9 mouse cellular contexts compared by ENCODE assay signal in the genomic region with DNA sequence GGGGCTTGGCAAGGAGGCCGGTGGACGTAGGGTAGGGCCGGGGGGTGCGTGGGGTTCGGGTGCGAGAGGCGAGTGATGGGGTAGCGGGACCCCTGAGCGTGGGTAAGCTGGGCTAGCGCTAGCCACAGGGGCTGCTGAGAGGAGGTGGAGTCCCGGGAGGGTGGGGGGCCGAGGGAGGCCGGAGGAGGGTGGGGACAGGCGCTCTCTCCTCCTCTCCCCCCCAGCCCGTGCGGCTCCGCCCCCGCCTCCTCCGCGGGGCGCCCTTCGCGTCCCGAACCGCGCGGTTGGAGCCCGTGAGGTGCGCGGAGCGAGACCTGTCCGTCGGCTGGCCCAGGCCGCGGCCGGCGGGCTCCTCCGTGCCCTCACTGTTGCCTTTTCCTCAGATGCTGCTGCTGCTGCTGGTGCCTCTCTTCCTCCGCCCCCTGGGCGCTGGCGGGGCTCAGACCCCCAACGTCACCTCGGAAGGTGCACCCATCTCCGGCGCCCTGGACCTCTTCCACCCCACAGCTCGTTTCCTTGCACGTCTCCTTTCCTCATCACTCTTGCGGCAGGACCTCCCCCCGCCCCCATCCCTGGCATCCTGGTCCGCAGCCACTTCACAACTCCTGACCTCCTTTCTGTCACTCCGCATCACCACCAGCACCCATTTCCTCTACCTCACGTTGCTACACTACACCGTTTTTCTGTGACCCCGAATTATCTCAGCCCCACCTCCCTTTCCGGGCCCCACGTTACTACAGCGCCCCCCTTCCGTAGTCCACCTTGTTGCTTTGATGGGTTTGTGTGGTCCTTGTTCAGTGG. TPM values are rescaled to one million over a fixed set of nuclear protein-coding genes. Genes with fewer than 3 reads are reported as not detected.
DNase-seq lines count a peak whose midpoint lies in the region; ATAC-seq and TF ChIP-seq lines count a peak whose summit lies in the region.
"Had no signal": no experiment of that assay in that cellular context is flagged by ENCODE, and none has a peak within 500 bp of the region (broad histone marks: within the 10 kb centered on the region; RNA-seq: fewer than 3 reads in every experiment).

No protein-coding gene starts in this region.

- peak overlapping the region; percentile 92 for H3K4me2 ChIP-seq in embryonic facial prominence, embryonic 13.5 days
- peak overlapping the region; percentile 92 for H3K4me2 ChIP-seq in heart, embryonic 16.5 days (ENCODE audit: low read depth, low read length)
- H3K4me2 ChIP-seq in liver, postnatal 0 days (ENCODE audit: low read depth, low read length) = peak overlapping the region; percentile 90
- H3K4me2 ChIP-seq in neural tube, embryonic 14.5 days (ENCODE audit: low read depth, low read length) = peak overlapping the region; percentile 84

- peak overlapping the region; percentile 89 for H3K27ac ChIP-seq in embryonic facial prominence, embryonic 13.5 days
- peak overlapping the region; percentile 63 for H3K27ac ChIP-seq in heart, embryonic 16.5 days (ENCODE audit: low read length)
- no peak overlapping the region for H3K27ac ChIP-seq in liver, postnatal 0 days (ENCODE audit: low read depth)
- peak overlapping the region; percentile 94 for H3K27ac ChIP-seq in neural tube, embryonic 14.5 days (ENCODE audit: low read depth, low read length)

- WGBS in embryonic facial prominence, embryonic 13.5 days = under 1% methylated on average over 48 of the region's 58 CpGs
- under 1% methylated on average over 28 of the region's 58 CpGs for WGBS in heart, embryonic 16.5 days
- 2% methylated on average over 40 of the region's 58 CpGs for WGBS in liver, postnatal 0 days (ENCODE audit: insufficient replicate concordance)
- WGBS in neural tube, embryonic 14.5 days = under 1% methylated on average over 51 of the region's 58 CpGs

- peak; percentile 72 for DNase-seq in adrenal gland, postnatal 10 days
- peak; percentile 75 for DNase-seq in kidney, postnatal 14 days
- DNase-seq in liver, postnatal 0 days = peak; percentile 36
- DNase-seq in urinary bladder, postnatal 14 days (ENCODE audit: low spot score) = peak; percentile 65

- peak overlapping the region; percentile 93 for H3K9ac ChIP-seq in embryonic facial prominence, embryonic 13.5 days
- H3K9ac ChIP-seq in heart, embryonic 16.5 days (ENCODE audit: low read length) = peak overlapping the region; percentile 90
- peak overlapping the region; percentile 67 for H3K9ac ChIP-seq in liver, postnatal 0 days (replicated peaks)
- H3K9ac ChIP-seq in neural tube, embryonic 14.5 days (replicated peaks; ENCODE audit: low read depth, low read length) = peak overlapping the region; percentile 98

- peaks cover 43% of the 10 kb centered on the region for H3K4me1 ChIP-seq in embryonic facial prominence, embryonic 13.5 days
- H3K4me1 ChIP-seq in heart, embryonic 16.5 days (ENCODE audit: control insufficient read depth, insufficient read depth, low read length) = peaks cover 15% of the 10 kb centered on the region
- peaks cover 13% of the 10 kb centered on the region for H3K4me1 ChIP-seq in liver, postnatal 0 days (ENCODE audit: insufficient read depth)
- peaks cover 33% of the 10 kb centered on the region for H3K4me1 ChIP-seq in neural tube, embryonic 14.5 days (ENCODE audit: control insufficient read depth, insufficient read depth, low read length)

- H3K27me3 ChIP-seq in embryonic facial prominence, embryonic 13.5 days = peaks cover 5% of the 10 kb centered on the region
- peaks cover 14% of the 10 kb centered on the region for H3K27me3 ChIP-seq in heart, embryonic 16.5 days (ENCODE audit: control insufficient read depth, insufficient read depth, low read length)
- H3K27me3 ChIP-seq in liver, postnatal 0 days (ENCODE audit: insufficient read depth, low read length) = peaks cover 60% of the 10 kb centered on the region
- no peaks in the 10 kb centered on the region for H3K27me3 ChIP-seq in neural tube, embryonic 14.5 days (ENCODE audit: control insufficient read depth, insufficient read depth, low read length)

- no peak for TF ChIP-seq EP300 in liver, postnatal 0 days (IDR thresholded peaks at IDR 0.05; ENCODE audit: low read depth)

- ATAC-seq in CD4-positive, CD25-positive, alpha-beta regulatory T cell, adult 4 months = peak; percentile 57
- ATAC-seq in embryonic facial prominence, embryonic 13.5 days (ENCODE audit: insufficient number of reproducible peaks, insufficient read depth, low FRiP score, low TSS enrichment, low read depth) = peak; percentile 75
- peak; percentile 77 for ATAC-seq in heart, embryonic 16.5 days (replicated peaks; ENCODE audit: extremely low read depth, insufficient read depth, low FRiP score)
- peak; percentile 42; the same call in 1 of the 2 replicates for ATAC-seq in liver, postnatal 0 days
- ATAC-seq in neural tube, embryonic 14.5 days (ENCODE audit: low read depth) = peak; percentile 57

- no peaks in the 10 kb centered on the region for H3K36me3 ChIP-seq in embryonic facial prominence, embryonic 13.5 days
- no peaks in the 10 kb centered on the region for H3K36me3 ChIP-seq in heart, embryonic 16.5 days (ENCODE audit: control insufficient read depth, insufficient read depth)
- no peaks in the 10 kb centered on the region for H3K36me3 ChIP-seq in liver, postnatal 0 days (replicated peaks; ENCODE audit: insufficient read depth, low read length)
- H3K36me3 ChIP-seq in neural tube, embryonic 14.5 days (ENCODE audit: control insufficient read depth, insufficient read depth, low read length) = no peaks in the 10 kb centered on the region

- H3K4me3 ChIP-seq in embryonic facial prominence, embryonic 13.5 days = peak overlapping the region; percentile 80
- H3K4me3 ChIP-seq in heart, embryonic 16.5 days (ENCODE audit: low read length) = peak overlapping the region; percentile 86
- H3K4me3 ChIP-seq in liver, postnatal 0 days (ENCODE audit: low read depth, low read length) = peak overlapping the region; percentile 64
- peak overlapping the region; percentile 88 for H3K4me3 ChIP-seq in neural tube, embryonic 14.5 days (ENCODE audit: low read depth, low read length)

- 0 out of 2 replicates have a peak, but pooled peaks have one; percentile 14 for TF ChIP-seq CTCF in liver, postnatal 0 days (IDR thresholded peaks at IDR 0.05; ENCODE audit: low read depth)

- no peaks in the 10 kb centered on the region for H3K9me3 ChIP-seq in embryonic facial prominence, embryonic 13.5 days
- H3K9me3 ChIP-seq in heart, embryonic 16.5 days (replicated peaks; ENCODE audit: control insufficient read depth, low read length) = no peaks in the 10 kb centered on the region
- no peaks in the 10 kb centered on the region for H3K9me3 ChIP-seq in liver, postnatal 0 days (ENCODE audit: low read length)
- H3K9me3 ChIP-seq in neural tube, embryonic 14.5 days (ENCODE audit: control insufficient read depth, low read length) = no peaks in the 10 kb centered on the region

RNA-seq across cellular contexts. Expression of a gene that starts 0.7 kb away (rescaled TPM):
- 1 to 10 TPM; 4.7 to 8.6 TPM for polyA plus RNA-seq in CD4-positive, CD25-positive, alpha-beta regulatory T cell, adult 4 months (2017; shearing (Covaris generic))
- total RNA-seq in adrenal gland, postnatal 10 days (2021) = 10 to 100 TPM; 22.1 to 40.3 TPM
- polyA plus RNA-seq in embryonic facial prominence, embryonic 13.5 days (2015; fragmentation: Nextera tagmentation; extraction: Ambion mirVana) = 15.8 and 16.1 TPM in 2 replicates
- polyA plus RNA-seq in heart, embryonic 16.5 days (2015; fragmentation: Nextera tagmentation; extraction: Ambion mirVana) = 3.7 and 4.1 TPM in 2 replicates
- polyA plus RNA-seq in liver, postnatal 0 days (2015; fragmentation: Nextera tagmentation; extraction: Ambion mirVana) = 0.41 and 0.46 TPM in 2 replicates
- polyA plus RNA-seq in neural tube, embryonic 14.5 days (2014; fragmentation: Nextera tagmentation; extraction: Ambion mirVana) = 78.9 and 103 TPM in 2 replicates

RNA-seq across cellular contexts. Expression of a gene that starts 23.3 kb away (rescaled TPM):
- polyA plus RNA-seq in CD4-positive, CD25-positive, alpha-beta regulatory T cell, adult 4 months (2017; shearing (Covaris generic)) = not detected
- not detected for total RNA-seq in adrenal gland, postnatal 10 days (2021)
- polyA plus RNA-seq in embryonic facial prominence, embryonic 13.5 days (2015; fragmentation: Nextera tagmentation; extraction: Ambion mirVana) = 0.30 and 0.31 TPM in 2 replicates
- not detected in 2 replicates for polyA plus RNA-seq in heart, embryonic 16.5 days (2015; fragmentation: Nextera tagmentation; extraction: Ambion mirVana)
- not detected in 2 replicates for polyA plus RNA-seq in liver, postnatal 0 days (2015; fragmentation: Nextera tagmentation; extraction: Ambion mirVana)
- polyA plus RNA-seq in neural tube, embryonic 14.5 days (2014; fragmentation: Nextera tagmentation; extraction: Ambion mirVana) = 2.4 and 2.6 TPM in 2 replicates
- total RNA-seq: gastrocnemius, adult 8-10 months had no signal

RNA-seq across cellular contexts. Expression of a gene that starts 41.8 kb away (rescaled TPM):
- under 1 TPM in 1 of 2 experiments, not detected in 1; 0.11 TPM for polyA plus RNA-seq in CD4-positive, CD25-positive, alpha-beta regulatory T cell, adult 4 months (2017; shearing (Covaris generic))
- total RNA-seq in adrenal gland, postnatal 10 days (2021) = not detected
- polyA plus RNA-seq in embryonic facial prominence, embryonic 13.5 days (2015; fragmentation: Nextera tagmentation; extraction: Ambion mirVana) = 0.10 TPM in 1 of 2 replicates, not detected in the other
- polyA plus RNA-seq in heart, embryonic 16.5 days (2015; fragmentation: Nextera tagmentation; extraction: Ambion mirVana) = not detected in 2 replicates
- not detected in 2 replicates for polyA plus RNA-seq in liver, postnatal 0 days (2015; fragmentation: Nextera tagmentation; extraction: Ambion mirVana)
- 0.12 TPM in 1 of 2 replicates, not detected in the other for polyA plus RNA-seq in neural tube, embryonic 14.5 days (2014; fragmentation: Nextera tagmentation; extraction: Ambion mirVana)
- total RNA-seq: gastrocnemius, adult 8-10 months had no signal

RNA-seq across cellular contexts. Expression of a gene that starts 45.5 kb away (rescaled TPM):
- polyA plus RNA-seq in CD4-positive, CD25-positive, alpha-beta regulatory T cell, adult 4 months (2017; shearing (Covaris generic)) = not detected
- 1 to 10 TPM; 4.0 to 7.7 TPM for total RNA-seq in adrenal gland, postnatal 10 days (2021)
- 112 and 113 TPM in 2 replicates for polyA plus RNA-seq in embryonic facial prominence, embryonic 13.5 days (2015; fragmentation: Nextera tagmentation; extraction: Ambion mirVana)
- 30.3 and 31.9 TPM in 2 replicates for polyA plus RNA-seq in heart, embryonic 16.5 days (2015; fragmentation: Nextera tagmentation; extraction: Ambion mirVana)
- 1.4 and 2.3 TPM in 2 replicates for polyA plus RNA-seq in liver, postnatal 0 days (2015; fragmentation: Nextera tagmentation; extraction: Ambion mirVana)
- 289 and 326 TPM in 2 replicates for polyA plus RNA-seq in neural tube, embryonic 14.5 days (2014; fragmentation: Nextera tagmentation; extraction: Ambion mirVana)

RNA-seq across cellular contexts. Expression of a gene that starts 51.6 kb away (rescaled TPM):
- polyA plus RNA-seq in CD4-positive, CD25-positive, alpha-beta regulatory T cell, adult 4 months (2017; shearing (Covaris generic)) = not detected
- total RNA-seq in adrenal gland, postnatal 10 days (2021) = not detected
- polyA plus RNA-seq in embryonic facial prominence, embryonic 13.5 days (2015; fragmentation: Nextera tagmentation; extraction: Ambion mirVana) = not detected in 2 replicates
- polyA plus RNA-seq in heart, embryonic 16.5 days (2015; fragmentation: Nextera tagmentation; extraction: Ambion mirVana) = not detected in 2 replicates
- polyA plus RNA-seq in liver, postnatal 0 days (2015; fragmentation: Nextera tagmentation; extraction: Ambion mirVana) = not detected in 2 replicates
- 0.13 TPM in 1 of 2 replicates, not detected in the other for polyA plus RNA-seq in neural tube, embryonic 14.5 days (2014; fragmentation: Nextera tagmentation; extraction: Ambion mirVana)
- total RNA-seq: gastrocnemius, adult 8-10 months had no signal
